Mouse (Mus musculus) thymus, adult 2 months (tissue): ENCODE measurements at regions not wholly inside any gene's neighbourhood (a gene's known extent, or its start where the extent isn't known, plus 50 kb on each side); places are given as distances from the start of the nearest gene placed in this dataset.

ENCODE experiments used
- CTCF ChIP-seq: fragments of 200-500 bp; IDR thresholded peaks from 2 replicates; pipeline ENCODE4 v1.5.1; 2012; ENCODE audit warnings: mild to moderate bottlenecking, control low read depth, low read length, moderate library complexity, borderline replicate concordance; ENCODE audit not compliant: control insufficient read depth, poor library complexity, insufficient read depth; ENCODE audit errors: extremely low read depth
- POLR2A ChIP-seq: fragments of 200-500 bp; IDR thresholded peaks from 2 replicates; pipeline ENCODE4 v1.6.1; 2012; ENCODE audit warnings: mild to moderate bottlenecking, low read length, control low read depth, moderate library complexity; ENCODE audit not compliant: control insufficient read depth, poor library complexity, insufficient read depth; ENCODE audit errors: extremely low read depth

GRCm38 (mm10) chr9:32980846-32981245 is 344.8 kb downstream of the Ets1 start:
- TF ChIP-seq CTCF (no peak), POLR2A (no peak)
